Mouse (Mus musculus): Measurements from ENCODE around the gene Isy1.

- no peak for TF ChIP-seq POLR2A (IDR thresholded peaks at IDR 0.05; ENCODE audit: low read depth, low read length)
- TF ChIP-seq CTCF (IDR thresholded peaks at IDR 0.05; ENCODE audit: extremely low read depth, insufficient read length, insufficient replicate concordance, low read depth, low read length): no peak
Measured at GRCm38 (mm10) chr6:87805448-87805847, 33.1 kb downstream of the Isy1 start.
